Mouse (Mus musculus): ENCODE measurements around the gene Rap1b.

DNA sequence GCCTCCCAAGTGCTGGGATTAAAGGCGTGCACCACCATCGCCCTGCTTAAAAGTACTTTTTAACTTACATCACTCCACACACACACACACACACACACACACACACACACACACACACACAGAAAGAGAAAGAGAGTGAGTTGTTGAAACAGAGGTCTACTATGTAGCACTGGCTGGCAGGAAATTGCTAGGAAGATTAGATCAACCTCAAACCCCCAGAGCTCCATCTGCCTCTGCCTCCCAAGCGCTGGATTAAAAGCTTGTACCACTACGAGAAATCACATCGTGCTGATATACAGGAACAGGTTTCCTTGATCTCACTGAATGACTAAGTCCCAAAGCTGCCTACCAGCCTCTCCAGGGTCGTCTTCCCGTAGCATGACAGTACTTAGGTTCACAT is 61.2 kb downstream of the Rap1b start:
- TF ChIP-seq POLR2A (IDR thresholded peaks at IDR 0.05; ENCODE audit: borderline replicate concordance, extremely low read depth, insufficient read depth, insufficient read length, poor library complexity, severe bottlenecking) (no peak), CTCF (IDR thresholded peaks at IDR 0.05; ENCODE audit: borderline replicate concordance, extremely low read depth, insufficient read depth, insufficient read length) (no peak)
